Mouse (Mus musculus): Measurements from ENCODE around the gene Baat. TPM values are rescaled to one million over a fixed set of nuclear protein-coding genes. Genes with fewer than 3 reads are reported as not detected.
"Not testable (repeated sequence)": the region's sequence is repeated elsewhere in the genome, so short reads cannot be mapped to it uniquely, and the experiment has no call there.

Gene Baat
- total RNA-seq, 2 experiments from 2014 or later: 0.16 TPM; not detected in 1

DNA sequence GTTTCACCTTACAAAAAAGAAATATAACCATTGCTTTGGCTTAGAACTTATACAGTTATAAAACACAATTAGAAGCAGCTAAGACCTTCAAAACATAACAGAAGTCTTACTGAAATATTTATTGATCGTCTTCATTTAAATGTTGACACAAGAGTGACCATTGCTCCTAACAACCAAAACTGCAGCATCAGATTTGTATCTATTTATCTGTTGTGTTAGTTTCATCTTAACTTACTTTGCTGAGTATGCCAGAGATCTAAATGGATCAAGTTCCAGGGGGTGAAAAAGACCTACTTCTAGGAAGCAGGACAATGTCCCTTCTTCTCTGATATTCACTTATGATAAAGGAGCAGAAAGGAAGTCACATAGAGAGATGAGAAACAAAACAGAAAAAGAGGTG, 2.8 kb downstream of the Baat start:
- DNase-seq (ENCODE audit: low spot score in 2 of 2): no peak
- intact Hi-C loops (cut with DNase I): no loop called here

- intact Hi-C loops (cut with DNase I); DNase-seq (ENCODE audit: low spot score in 2 of 2): not testable (repeated sequence)
Observed at GRCm38 (mm10) chr4:49485934-49486650, 20.3 kb downstream of the Baat start.

GRCm38 (mm10) chr4:49485442-49485841, 20.9 kb downstream of the Baat start:
- no peak for DNase-seq (ENCODE audit: low spot score in 2 of 2)
- intact Hi-C loops (cut with DNase I): no loop called here

DNA sequence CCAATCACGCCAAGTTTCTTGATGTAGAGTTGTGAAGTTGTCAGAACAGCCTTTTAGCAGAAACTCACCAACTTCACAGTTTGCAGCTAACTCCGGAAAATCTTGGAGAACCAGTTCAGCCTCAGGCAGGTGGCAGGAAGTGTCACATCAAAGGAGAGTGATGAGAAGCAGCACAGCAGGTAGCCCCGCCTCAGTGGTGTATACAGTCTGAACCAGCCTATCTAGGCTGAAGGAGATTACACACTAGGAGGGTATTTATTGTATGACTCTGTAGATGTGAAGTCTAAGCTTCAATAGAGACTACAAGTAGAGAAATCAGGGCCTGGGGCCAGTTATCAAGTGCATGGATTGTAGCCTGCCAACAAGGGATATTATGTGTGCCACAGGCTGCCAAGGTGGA, 25.5 kb downstream of the Baat start:
- no peak for DNase-seq (ENCODE audit: low spot score in 2 of 2)
- intact Hi-C loops (cut with DNase I): no loop called here

DNA sequence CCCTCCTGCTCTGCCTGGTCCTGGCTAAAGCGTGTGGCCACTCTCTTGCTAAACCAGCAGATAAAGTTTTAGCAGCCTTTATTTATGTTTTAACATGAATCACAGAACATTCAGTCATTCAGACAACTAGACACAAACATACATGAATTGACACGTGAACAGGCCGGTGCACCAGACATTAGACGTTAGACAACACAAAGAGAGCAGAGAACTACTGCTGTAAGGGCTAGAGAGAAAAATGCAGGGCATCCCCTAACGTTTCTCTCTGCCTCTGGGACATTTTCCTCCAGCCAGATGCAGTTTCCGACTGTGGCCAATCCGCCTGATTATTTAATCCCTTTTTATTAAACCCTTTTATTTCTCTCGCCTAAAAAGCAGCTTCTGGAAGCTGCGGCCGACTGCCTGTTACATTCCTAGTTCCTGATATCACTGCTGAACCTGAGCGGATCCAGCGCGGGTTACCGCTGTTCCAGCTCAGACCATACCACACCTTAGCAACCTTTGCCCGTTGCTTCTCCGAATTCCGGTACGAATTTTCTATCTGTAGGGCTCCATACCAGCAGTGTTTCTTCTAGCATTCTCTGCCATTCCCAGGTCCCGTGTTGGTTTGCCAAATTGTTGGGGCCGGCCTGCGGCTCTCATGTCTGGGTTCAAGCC, 26.1 kb downstream of the Baat start:
- intact Hi-C loops (cut with DNase I): no loop called here
- no peak for DNase-seq (ENCODE audit: low spot score in 2 of 2)

GRCm38 (mm10) chr4:49479035-49479434, 27.3 kb downstream of the Baat start:
- intact Hi-C loops (cut with DNase I); DNase-seq (ENCODE audit: low spot score in 2 of 2): not testable (repeated sequence)

- intact Hi-C loops (cut with DNase I): no loop called here
- DNase-seq (ENCODE audit: low spot score in 2 of 2): no peak
Observed at GRCm38 (mm10) chr4:49478118-49478877, 28.1 kb downstream of the Baat start.

DNA sequence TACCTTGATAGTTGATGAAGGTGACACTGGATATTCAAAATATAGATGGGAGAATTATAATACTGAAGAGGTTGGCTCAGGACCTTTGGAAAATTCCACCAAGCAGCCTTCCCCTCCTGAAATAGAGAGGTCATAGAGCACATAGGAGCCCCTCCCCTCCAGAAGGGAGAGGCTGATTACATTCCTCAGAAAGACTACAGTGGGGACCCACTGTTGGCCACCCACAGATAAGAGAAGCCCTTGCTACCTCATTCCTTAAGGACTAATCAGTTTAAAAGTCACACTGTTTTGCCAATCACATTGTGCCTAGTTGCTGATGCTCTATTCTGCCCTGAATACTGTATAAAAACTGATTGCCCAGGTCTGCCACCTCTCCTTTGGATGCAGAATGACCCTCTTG, 31.8 kb downstream of the Baat start:
- intact Hi-C loops (cut with DNase I): no loop called here
- DNase-seq (ENCODE audit: low spot score in 2 of 2): no peak

DNA sequence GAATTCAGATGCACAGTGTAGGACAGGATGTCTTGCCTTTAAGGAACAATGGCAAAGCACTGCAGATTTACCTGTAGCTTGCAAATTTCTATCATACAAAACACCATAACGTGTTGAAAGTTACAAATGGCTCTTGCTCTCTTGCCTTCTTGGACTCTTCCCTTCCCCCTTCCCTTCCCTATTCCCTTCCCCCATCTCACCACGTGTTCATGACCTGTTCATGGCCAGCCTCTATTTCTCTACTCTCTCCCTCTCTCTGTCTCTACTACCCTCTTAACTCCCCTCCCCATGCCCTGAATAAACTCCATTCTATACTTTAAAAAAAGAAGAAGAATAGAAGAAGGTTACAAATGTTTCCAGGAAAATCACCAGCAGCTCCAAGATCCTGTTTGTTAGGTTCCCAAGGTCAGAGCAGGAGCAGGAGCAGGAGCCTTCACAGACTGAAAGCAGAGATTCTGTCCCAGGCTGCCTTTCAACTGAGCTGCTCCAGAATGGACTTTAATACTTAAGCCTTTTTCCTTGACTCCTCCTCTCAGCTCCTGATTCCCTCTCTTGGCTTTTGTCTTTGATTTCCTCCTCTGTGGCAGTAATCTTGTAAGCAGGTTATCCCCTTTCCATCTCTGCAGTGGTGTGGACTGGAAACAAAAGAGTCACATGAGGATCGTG, 32.8 kb downstream of the Baat start, which contains the start of gene Acnat1:
Gene Acnat1, minus strand, starts transcription at position 478 of the 666 bp plus-strand sequence.
- DNase-seq (ENCODE audit: low spot score in 2 of 2): no peak
- intact Hi-C loops (cut with DNase I): no loop called here

DNA sequence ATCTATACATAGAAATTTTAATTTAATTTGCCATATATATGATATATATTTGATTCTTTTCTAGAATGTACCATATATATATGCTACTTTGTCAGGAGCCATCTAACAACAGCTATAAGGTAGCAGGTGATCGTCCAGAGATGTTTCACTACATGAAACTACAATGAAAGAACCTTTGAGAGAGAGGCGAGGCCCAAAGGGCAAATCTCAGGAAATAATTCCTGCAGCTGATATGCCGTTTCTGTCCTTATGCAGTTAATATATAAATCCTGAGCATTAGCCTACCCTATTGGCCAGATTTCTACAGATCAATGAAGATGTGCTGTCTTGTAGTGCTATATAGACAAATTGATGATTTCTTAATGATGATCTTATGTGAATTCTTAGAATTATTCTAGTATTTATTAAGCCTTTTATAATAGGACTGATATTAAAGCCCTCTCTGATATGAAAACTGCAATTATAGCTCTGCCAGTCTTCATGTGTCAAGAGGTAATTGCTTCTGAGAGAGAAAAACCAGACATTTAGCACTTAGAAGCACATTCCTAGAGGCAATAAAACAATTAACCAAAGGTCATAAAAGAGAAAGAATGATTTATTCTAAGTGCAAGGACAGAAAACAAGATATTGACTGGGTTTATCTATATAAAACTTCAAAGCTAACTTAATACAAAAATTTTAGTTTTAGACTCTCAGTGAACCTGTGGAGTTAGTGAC, 36.8 kb downstream of the Baat start:
- intact Hi-C loops (cut with DNase I): no loop called here
- DNase-seq (ENCODE audit: low spot score in 2 of 2): no peak

DNA sequence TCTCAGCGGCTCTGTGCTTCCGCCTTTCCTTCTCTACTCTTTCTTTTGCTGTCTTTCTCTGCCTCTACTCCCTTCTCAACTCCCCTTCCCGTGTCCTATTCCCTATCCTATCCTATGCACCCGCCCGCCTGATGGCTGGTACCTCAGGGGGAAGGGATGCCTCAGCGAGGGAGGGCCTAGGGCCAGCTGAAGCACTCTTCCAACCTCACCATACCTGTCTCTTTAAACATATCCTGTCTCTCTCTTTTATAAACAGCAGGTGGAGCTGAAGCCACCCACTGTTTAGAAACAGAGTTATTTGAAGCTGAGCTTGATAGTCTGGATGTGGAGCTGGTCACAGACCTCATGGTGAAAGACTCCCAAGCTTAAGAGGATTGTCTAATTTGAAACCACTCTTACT, 39.0 kb downstream of the Baat start:
- no peak for DNase-seq (ENCODE audit: low spot score in 2 of 2)
- intact Hi-C loops (cut with DNase I): no loop called here

DNA sequence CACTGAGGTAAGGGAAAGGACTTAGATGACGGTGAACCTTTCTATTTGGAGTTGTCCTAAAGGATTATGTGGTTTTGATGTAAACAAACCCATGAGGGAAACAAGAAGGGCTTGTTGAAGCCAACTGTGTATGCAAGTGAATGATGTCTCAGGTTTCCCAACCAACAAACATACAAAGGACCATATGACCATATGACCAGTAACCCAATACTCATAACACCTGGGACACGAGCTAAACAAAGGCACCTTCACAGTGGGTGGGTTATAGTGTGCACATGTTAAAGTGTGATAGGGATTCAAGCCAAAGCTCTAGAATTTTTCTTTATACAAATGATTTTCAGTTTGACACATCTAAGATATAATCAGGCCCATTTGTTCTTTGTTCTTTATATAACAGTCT, 50.2 kb downstream of the Baat start:
- intact Hi-C loops (cut with DNase I): no loop called here
- DNase-seq (ENCODE audit: low spot score in 2 of 2): no peak

DNA sequence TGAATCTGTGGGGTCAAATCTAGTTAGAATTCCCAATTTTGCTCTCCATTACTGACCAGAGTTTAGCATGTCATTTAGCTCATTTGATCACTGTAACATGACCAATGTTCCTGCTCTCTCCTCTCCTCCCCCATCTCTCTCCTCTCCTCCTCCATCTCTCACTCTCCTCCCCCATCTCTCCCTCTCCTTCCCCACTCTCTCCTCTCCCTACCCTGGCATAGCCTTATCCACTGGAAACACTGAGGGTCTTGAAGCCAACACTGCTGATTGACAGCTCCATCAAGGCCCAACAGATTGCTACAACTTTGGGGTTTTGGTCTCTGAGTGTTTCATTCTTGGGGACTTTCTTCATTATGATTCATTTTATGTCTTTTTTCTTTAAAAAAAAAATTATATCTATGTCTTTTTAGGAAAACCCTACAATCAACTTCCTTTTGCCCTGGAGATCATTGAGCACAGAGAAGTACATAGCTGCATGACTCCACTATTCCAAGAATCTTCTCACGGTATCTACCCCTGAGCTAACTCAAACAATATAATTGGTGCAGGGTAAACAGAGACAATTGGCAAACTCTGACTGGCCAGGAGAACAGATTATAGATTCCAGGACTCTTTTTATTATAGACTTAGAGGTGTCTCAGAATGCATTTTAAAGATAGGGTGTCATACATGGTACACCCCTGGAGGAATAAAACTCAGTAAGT, 54.4 kb downstream of the Baat start:
- DNase-seq (ENCODE audit: low spot score in 2 of 2): no peak
- intact Hi-C loops (cut with DNase I): no loop called here

DNA sequence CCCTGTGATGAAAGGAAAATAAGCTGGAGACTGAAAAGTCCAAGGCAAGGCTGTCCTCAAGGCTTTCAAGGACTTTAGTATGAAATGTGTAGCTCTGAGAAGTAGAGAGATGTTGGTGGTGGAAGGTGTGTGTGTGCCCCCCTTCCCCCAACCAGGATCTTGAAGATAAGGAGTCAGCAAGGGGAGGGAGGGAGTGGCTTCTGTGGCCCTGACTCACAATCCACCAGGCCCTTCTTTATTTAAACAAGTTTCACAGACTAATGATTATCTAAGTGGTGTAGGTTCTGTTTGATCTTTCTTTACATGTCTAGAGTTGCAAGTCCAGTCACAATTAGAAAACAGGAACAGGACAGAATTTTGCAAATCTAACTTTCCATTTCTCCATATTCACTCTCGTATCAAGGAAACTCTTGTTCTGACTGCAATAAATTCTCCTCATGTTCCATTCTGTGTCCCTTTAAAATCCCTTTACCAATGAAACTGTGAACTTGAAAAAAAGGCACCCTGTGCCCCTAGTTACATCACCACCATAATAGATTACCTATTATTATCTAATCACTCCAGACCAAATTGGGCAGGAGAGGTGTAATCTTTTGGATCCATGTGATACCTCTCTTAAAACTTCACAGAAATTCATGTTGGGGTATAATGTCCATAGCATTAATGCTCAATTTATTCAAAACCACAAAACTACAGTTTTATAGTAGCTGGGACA, 55.1 kb downstream of the Baat start:
- intact Hi-C loops (cut with DNase I); DNase-seq (ENCODE audit: low spot score in 2 of 2): not testable (repeated sequence)

Measured in left cerebral cortex, postnatal 25 days (tissue).